Mouse (Mus musculus) c-Kit-positive CD71-positive TER-119-negative erythroid progenitor cells, embryonic 14.5 days (primary cell): ENCODE measurements around the gene Csmd2.

Experiments used
- DNase-seq: peaks from one replicate; pipeline ENCODE4 v3.0.0-alpha.2; 2013; ENCODE audit warnings: low read depth

Csmd2 gene

DNA sequence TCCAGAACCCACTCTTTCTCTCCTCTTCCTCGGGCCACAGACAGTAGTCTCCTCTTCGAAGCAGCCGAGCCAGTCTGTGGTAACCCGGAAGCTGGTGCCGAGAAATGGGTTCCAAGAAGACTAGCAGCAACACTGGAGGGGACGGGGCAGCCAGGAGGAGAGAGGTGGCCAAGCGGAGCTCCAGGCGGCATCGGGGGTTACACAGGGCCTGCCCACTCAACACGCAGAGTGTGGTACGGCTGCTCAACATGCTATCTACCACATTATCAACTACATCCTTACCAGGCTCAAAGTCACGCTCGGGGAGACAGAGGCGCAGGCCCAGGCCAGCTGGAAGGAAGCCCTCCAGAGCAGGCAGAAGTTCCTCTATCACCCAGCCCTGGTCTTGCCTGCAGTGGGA lies 628.1 kb downstream of the Csmd2 start:
- DNase-seq: no peak
